Comparison of ENCODE assay signal across 8 mouse cellular contexts in genomic region chr7:116132078-116132477, GRCm38 (mm10). TPM values are rescaled to one million over a fixed set of nuclear protein-coding genes. Genes with fewer than 3 reads are reported as not detected.
DNase-seq lines count a peak whose midpoint lies in the region; ATAC-seq and TF ChIP-seq lines count a peak whose summit lies in the region.

No protein-coding gene starts in this region.

- H3K4me1 ChIP-seq in hindbrain, embryonic 16.5 days (ENCODE audit: control insufficient read depth, insufficient read depth, low read depth, low read length) = no peaks in the 10 kb centered on the region; the same call in 1 of the 2 replicates

- intact Hi-C loops in gastrocnemius, adult 2 months (cut with DNase I) = loop anchor here (5.0 kb wide), 1 partner anchor 65 kb away; no protein-coding TSS in a partner anchor

- H3K9ac ChIP-seq in hindbrain, embryonic 16.5 days (ENCODE audit: low read depth, low read length) = no peak overlapping the region

- peak; percentile 56 for ATAC-seq in hindbrain, embryonic 16.5 days
- no peak for ATAC-seq in inflammation-experienced regulatory T-cells, adult 6 months

- H3K9me3 ChIP-seq in hindbrain, embryonic 16.5 days (ENCODE audit: control insufficient read depth, low read length) = no peaks in the 10 kb centered on the region

- no peaks in the 10 kb centered on the region for H3K27me3 ChIP-seq in hindbrain, embryonic 16.5 days (replicated peaks; ENCODE audit: control insufficient read depth, insufficient read depth, low read length)

- no peaks in the 10 kb centered on the region for H3K36me3 ChIP-seq in hindbrain, embryonic 16.5 days (ENCODE audit: control insufficient read depth, insufficient read depth, low read length)

- H3K4me3 ChIP-seq in gastrocnemius, adult 2 months = no peak overlapping the region
- H3K4me3 ChIP-seq in hindbrain, embryonic 16.5 days (ENCODE audit: low read length) = no peak overlapping the region

- WGBS in hindbrain, embryonic 16.5 days = 3% methylated on average over 5 of the region's 5 CpGs

- H3K27ac ChIP-seq in gastrocnemius, adult 2 months = no peak overlapping the region
- H3K27ac ChIP-seq in hindbrain, embryonic 16.5 days (ENCODE audit: low read depth, low read length) = no peak overlapping the region

- no peak overlapping the region for H3K4me2 ChIP-seq in hindbrain, embryonic 16.5 days (ENCODE audit: low read length)

- peak; percentile 77 for DNase-seq in adipocyte (ENCODE audit: low spot score)
- DNase-seq in cerebellum, postnatal 25 days = peak; percentile 81 to 89
- peak; percentile 78 for DNase-seq in gastrocnemius, adult 2 months
- peak; percentile 79 to 86 for DNase-seq in left cerebral cortex, adult 18-20 months (ENCODE audit: low spot score in 2 of 2)
- peak; percentile 87 for DNase-seq in mesoderm, embryonic 11.5 days (ENCODE audit: low read depth, low spot score)
- peak; percentile 60 to 71 for DNase-seq in right cerebral cortex, postnatal 36 days (ENCODE audit: low spot score in 2 of 2)

- TF ChIP-seq CTCF in gastrocnemius, adult 2 months (IDR thresholded peaks at IDR 0.05) = no peak; the same call in none of the 2 replicates

RNA-seq across cellular contexts. Expression of gene Gm4353, which starts 47.6 kb away (rescaled TPM):
- 1 to 10 TPM; 1.6 to 2.3 TPM for total RNA-seq in gastrocnemius, adult 2 months (2021)
- 0.61 and 2.3 TPM in 2 replicates for polyA plus RNA-seq in hindbrain, embryonic 16.5 days (2015; fragmentation: Nextera tagmentation; extraction: Ambion mirVana)
- 1 to 10 TPM; 2.9 to 3.8 TPM for total RNA-seq in left cerebral cortex, adult 18-20 months (2021)
- polyA plus RNA-seq in inflammation-experienced regulatory T-cells, adult 6 months (2017; shearing (Covaris generic)) = 1 to 10 TPM in 2 of 3 experiments, under 1 TPM in 1; 0.34 to 1.2 (median 1.2) TPM
